Comparison of ENCODE assay signal across 25 mouse cellular contexts in the genomic region with DNA sequence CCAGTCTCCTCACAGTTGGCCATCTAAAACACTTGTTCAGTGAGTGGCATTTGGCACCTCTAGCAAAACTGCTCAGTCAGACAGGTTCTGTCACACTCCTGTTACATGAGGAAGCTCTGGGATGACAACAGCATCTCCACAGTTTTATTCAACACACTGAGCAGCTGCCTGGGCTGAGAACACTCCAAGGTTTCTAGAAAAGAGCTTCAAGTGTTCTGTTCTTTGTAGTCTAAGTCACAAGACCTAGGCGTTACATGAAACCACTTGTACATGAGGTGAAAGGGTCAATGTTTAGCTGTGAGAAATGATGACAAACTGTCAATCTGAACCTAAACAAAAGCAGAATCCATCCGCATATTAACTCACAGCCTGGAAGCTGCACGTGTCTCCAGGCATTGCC.
"Had no signal": no experiment of that assay in that cellular context is flagged by ENCODE, and none has a peak within 500 bp of the region (broad histone marks: within the 10 kb centered on the region; RNA-seq: fewer than 3 reads in every experiment).

No protein-coding gene starts in this region.

- H3K4me2 ChIP-seq: heart, embryonic 11.5 days; heart, embryonic 13.5 days; heart, embryonic 15.5 days; hindbrain, embryonic 13.5 days; hindbrain, embryonic 15.5 days; intestine, embryonic 15.5 days; kidney, embryonic 15.5 days; limb, embryonic 13.5 days; limb, embryonic 15.5 days; liver, embryonic 12.5 days had no signal

- DNase-seq: forebrain, postnatal 0 days; gastrocnemius, postnatal 14 days; gastrocnemius, postnatal 36 days; heart, adult 18-20 months; heart, postnatal 14 days; heart, postnatal 36 days; kidney, adult 11 months; kidney, adult 2 months; kidney, adult 9 months; kidney, postnatal 14 days; kidney, postnatal 36 days; layer of hippocampus, adult 9-11 months; layer of hippocampus, postnatal 36 days; left cerebral cortex, postnatal 4 days had no signal

- H3K9me3 ChIP-seq: heart, embryonic 13.5 days; heart, embryonic 15.5 days; hindbrain, embryonic 13.5 days; hindbrain, embryonic 15.5 days; intestine, embryonic 15.5 days; kidney, embryonic 15.5 days; limb, embryonic 13.5 days; limb, embryonic 15.5 days; liver, embryonic 12.5 days had no signal

- H3K4me3 ChIP-seq: heart, embryonic 13.5 days; heart, embryonic 15.5 days; hindbrain, embryonic 13.5 days; hindbrain, embryonic 15.5 days; intestine, embryonic 15.5 days; kidney, embryonic 15.5 days; limb, embryonic 13.5 days; limb, embryonic 15.5 days; liver, embryonic 12.5 days had no signal

- H3K4me1 ChIP-seq: hindbrain, embryonic 13.5 days; hindbrain, embryonic 15.5 days; intestine, embryonic 15.5 days; kidney, embryonic 15.5 days; limb, embryonic 13.5 days; limb, embryonic 15.5 days; liver, embryonic 12.5 days had no signal

- H3K36me3 ChIP-seq: heart, embryonic 13.5 days; heart, embryonic 15.5 days; hindbrain, embryonic 13.5 days; hindbrain, embryonic 15.5 days; intestine, embryonic 15.5 days; kidney, embryonic 15.5 days; limb, embryonic 13.5 days; limb, embryonic 15.5 days; liver, embryonic 12.5 days had no signal

- H3K9ac ChIP-seq: forebrain, postnatal 0 days; heart, embryonic 13.5 days; heart, embryonic 15.5 days; hindbrain, embryonic 13.5 days; hindbrain, embryonic 15.5 days; intestine, embryonic 15.5 days; kidney, embryonic 15.5 days; limb, embryonic 13.5 days; limb, embryonic 15.5 days; liver, embryonic 12.5 days had no signal

- H3K27me3 ChIP-seq: heart, embryonic 13.5 days; heart, embryonic 15.5 days; hindbrain, embryonic 13.5 days; hindbrain, embryonic 15.5 days; intestine, embryonic 15.5 days; kidney, embryonic 15.5 days; limb, embryonic 13.5 days; limb, embryonic 15.5 days; liver, embryonic 12.5 days had no signal

- ATAC-seq: forebrain, postnatal 0 days; intestine, embryonic 15.5 days; liver, embryonic 12.5 days had no signal

- H3K27ac ChIP-seq: heart, embryonic 13.5 days; heart, embryonic 15.5 days; hindbrain, embryonic 13.5 days; hindbrain, embryonic 15.5 days; intestine, embryonic 15.5 days; kidney, embryonic 15.5 days; kidney, postnatal 0 days; limb, embryonic 13.5 days; limb, embryonic 15.5 days; liver, embryonic 12.5 days had no signal
